In genomic region chr7:96305382-96305935, GRCm38 (mm10) we compare ENCODE assay signal across 31 mouse cellular contexts.
A peak's percentile ranks its signal among the peaks of the same experiment; 100 is the strongest.
DNase-seq lines count a peak whose midpoint lies in the region; ATAC-seq and TF ChIP-seq lines count a peak whose summit lies in the region.
"Had no signal": no experiment of that assay in that cellular context is flagged by ENCODE, and none has a peak within 500 bp of the region (broad histone marks: within the 10 kb centered on the region; RNA-seq: fewer than 3 reads in every experiment).

No protein-coding gene starts in this region.

- 34% methylated on average over 5 of the region's 5 CpGs for WGBS in forebrain, embryonic 15.5 days
- WGBS in forebrain, embryonic 11.5 days = 69% methylated on average over 5 of the region's 5 CpGs
- 31% methylated on average over 5 of the region's 5 CpGs for WGBS in lung, embryonic 14.5 days
- WGBS in lung, postnatal 0 days = 39% methylated on average over 5 of the region's 5 CpGs
- WGBS in intestine, embryonic 16.5 days = 36% methylated on average over 5 of the region's 5 CpGs

- no peak for DNase-seq in forebrain, embryonic 11.5 days (ENCODE audit: low spot score)
- peak; percentile 41 for DNase-seq in lung, embryonic 14.5 days
- DNase-seq in lung, postnatal 0 days (ENCODE audit: low spot score) = no peak
- peak; percentile 3 for DNase-seq in yolk sac, embryonic 10.5 days (ENCODE audit: low spot score)
- no peak for DNase-seq in cerebellum, postnatal 14 days
- DNase-seq: adrenal gland, adult 2 months; adrenal gland, postnatal 36 days; B cell, adult 2 months; cerebellum, adult 2 months; cerebellum, postnatal 25 days; gastrocnemius, postnatal 25 days; heart, adult 18-20 months; heart, postnatal 4 days; kidney, adult 18-20 months; kidney, postnatal 36 days; layer of hippocampus, postnatal 36 days; left cerebral cortex, postnatal 4 days; liver; lung, adult 2 months; retina, postnatal 1 day; right cerebral cortex, postnatal 14 days; thymus, postnatal 14 days had no signal

- TF ChIP-seq CTCF in lung, embryonic 14.5 days (IDR thresholded peaks at IDR 0.05; ENCODE audit: low read depth) = no peak
- no peak for TF ChIP-seq CTCF in lung, postnatal 0 days (IDR thresholded peaks at IDR 0.05)

- H3K36me3 ChIP-seq in forebrain, embryonic 15.5 days = no peaks in the 10 kb centered on the region
- H3K36me3 ChIP-seq in forebrain, embryonic 11.5 days (ENCODE audit: control insufficient read depth, insufficient read depth, low read length) = no peaks in the 10 kb centered on the region
- H3K36me3 ChIP-seq in lung, embryonic 14.5 days (ENCODE audit: insufficient read depth) = no peaks in the 10 kb centered on the region
- no peaks in the 10 kb centered on the region for H3K36me3 ChIP-seq in lung, postnatal 0 days (ENCODE audit: insufficient read depth, low read length)
- H3K36me3 ChIP-seq in intestine, embryonic 16.5 days (ENCODE audit: control insufficient read depth, insufficient read depth, low read length) = no peaks in the 10 kb centered on the region
- H3K36me3 ChIP-seq: embryonic facial prominence, embryonic 12.5 days; heart, embryonic 12.5 days; hindbrain, embryonic 13.5 days; midbrain, embryonic 10.5 days had no signal

- no peak overlapping the region for H3K4me3 ChIP-seq in forebrain, embryonic 15.5 days
- H3K4me3 ChIP-seq in forebrain, embryonic 11.5 days (ENCODE audit: low read depth, low read length) = no peak overlapping the region
- H3K4me3 ChIP-seq in lung, embryonic 14.5 days (ENCODE audit: low read depth, low read length) = no peak overlapping the region
- no peak overlapping the region for H3K4me3 ChIP-seq in lung, postnatal 0 days (ENCODE audit: low read depth, low read length)
- no peak overlapping the region for H3K4me3 ChIP-seq in intestine, embryonic 16.5 days (ENCODE audit: low read length)
- H3K4me3 ChIP-seq: embryonic facial prominence, embryonic 12.5 days; heart, embryonic 12.5 days; hindbrain, embryonic 13.5 days; midbrain, embryonic 10.5 days; myocyte had no signal

- TF ChIP-seq EP300 in lung, postnatal 0 days (IDR thresholded peaks at IDR 0.05) = no peak

- no peak overlapping the region for H3K9ac ChIP-seq in forebrain, embryonic 15.5 days (replicated peaks)
- no peak overlapping the region for H3K9ac ChIP-seq in forebrain, embryonic 11.5 days (ENCODE audit: low read length)
- H3K9ac ChIP-seq in lung, embryonic 14.5 days = no peak overlapping the region
- no peak overlapping the region for H3K9ac ChIP-seq in lung, postnatal 0 days (replicated peaks; ENCODE audit: low read depth)
- H3K9ac ChIP-seq in intestine, embryonic 16.5 days (ENCODE audit: low read depth, low read length) = no peak overlapping the region
- H3K9ac ChIP-seq: embryonic facial prominence, embryonic 12.5 days; heart, embryonic 12.5 days; hindbrain, embryonic 13.5 days; liver, embryonic 14.5 days had no signal

- peaks cover 18% of the 10 kb centered on the region for H3K4me1 ChIP-seq in forebrain, embryonic 15.5 days
- H3K4me1 ChIP-seq in forebrain, embryonic 11.5 days (replicated peaks; ENCODE audit: control insufficient read depth, insufficient read depth, low read length) = no peaks in the 10 kb centered on the region
- no peaks in the 10 kb centered on the region; the same call in 1 of the 2 replicates for H3K4me1 ChIP-seq in lung, embryonic 14.5 days (ENCODE audit: insufficient read depth)
- no peaks in the 10 kb centered on the region for H3K4me1 ChIP-seq in lung, postnatal 0 days (ENCODE audit: insufficient read depth, low read depth, low read length)
- H3K4me1 ChIP-seq in intestine, embryonic 16.5 days (ENCODE audit: control insufficient read depth, insufficient read depth, low read length) = no peaks in the 10 kb centered on the region

- H3K27ac ChIP-seq in forebrain, embryonic 15.5 days (replicated peaks) = 0 out of 2 replicates have a peak overlapping the region, but pooled peaks have one; percentile 0
- H3K27ac ChIP-seq in forebrain, embryonic 11.5 days (ENCODE audit: low read depth, low read length) = no peak overlapping the region
- H3K27ac ChIP-seq in lung, embryonic 14.5 days (ENCODE audit: low read depth) = no peak overlapping the region
- H3K27ac ChIP-seq in lung, postnatal 0 days (ENCODE audit: low read length) = no peak overlapping the region
- no peak overlapping the region for H3K27ac ChIP-seq in intestine, embryonic 16.5 days (ENCODE audit: low read length)
- H3K27ac ChIP-seq: embryonic facial prominence, embryonic 12.5 days; hindbrain, embryonic 13.5 days; liver, embryonic 14.5 days had no signal

- H3K9me3 ChIP-seq in forebrain, embryonic 15.5 days = no peaks in the 10 kb centered on the region
- H3K9me3 ChIP-seq in forebrain, embryonic 11.5 days (ENCODE audit: control insufficient read depth, low read length) = no peaks in the 10 kb centered on the region
- no peaks in the 10 kb centered on the region for H3K9me3 ChIP-seq in lung, embryonic 14.5 days (ENCODE audit: low read depth, low read length)
- H3K9me3 ChIP-seq in lung, postnatal 0 days (ENCODE audit: low read length) = no peaks in the 10 kb centered on the region
- no peaks in the 10 kb centered on the region for H3K9me3 ChIP-seq in intestine, embryonic 16.5 days (ENCODE audit: control insufficient read depth, low read length)
- H3K9me3 ChIP-seq: embryonic facial prominence, embryonic 12.5 days; heart, embryonic 12.5 days; hindbrain, embryonic 13.5 days; midbrain, embryonic 10.5 days had no signal

- no peak overlapping the region for H3K4me2 ChIP-seq in forebrain, embryonic 15.5 days (replicated peaks)
- H3K4me2 ChIP-seq in forebrain, embryonic 11.5 days (ENCODE audit: low read depth, low read length, severe bottlenecking) = no peak overlapping the region
- no peak overlapping the region for H3K4me2 ChIP-seq in lung, embryonic 14.5 days
- H3K4me2 ChIP-seq in lung, postnatal 0 days (replicated peaks; ENCODE audit: low read depth, low read length) = no peak overlapping the region
- H3K4me2 ChIP-seq in intestine, embryonic 16.5 days (ENCODE audit: low read depth, low read length) = no peak overlapping the region
- H3K4me2 ChIP-seq: embryonic facial prominence, embryonic 12.5 days; heart, embryonic 12.5 days; hindbrain, embryonic 13.5 days had no signal

- no peak for ATAC-seq in forebrain, embryonic 15.5 days (replicated peaks)
- ATAC-seq in forebrain, embryonic 11.5 days (replicated peaks; ENCODE audit: low FRiP score) = no peak
- ATAC-seq in lung, embryonic 14.5 days (ENCODE audit: insufficient read depth) = no peak
- no peak for ATAC-seq in lung, postnatal 0 days
- peak; percentile 52 for ATAC-seq in intestine, embryonic 16.5 days
- ATAC-seq: activated CD4-positive, CD25-positive, alpha-beta regulatory T cell, adult 4 months had no signal

- no peaks in the 10 kb centered on the region for H3K27me3 ChIP-seq in forebrain, embryonic 15.5 days
- no peaks in the 10 kb centered on the region for H3K27me3 ChIP-seq in forebrain, embryonic 11.5 days (ENCODE audit: control insufficient read depth, insufficient read depth, low read length)
- H3K27me3 ChIP-seq in lung, embryonic 14.5 days (ENCODE audit: insufficient read depth, low read length) = no peaks in the 10 kb centered on the region
- H3K27me3 ChIP-seq in lung, postnatal 0 days (replicated peaks; ENCODE audit: insufficient read depth, low read length) = no peaks in the 10 kb centered on the region
- H3K27me3 ChIP-seq in intestine, embryonic 16.5 days (replicated peaks; ENCODE audit: control insufficient read depth, insufficient read depth, low read length) = no peaks in the 10 kb centered on the region
- H3K27me3 ChIP-seq: embryonic facial prominence, embryonic 12.5 days; heart, embryonic 12.5 days; hindbrain, embryonic 13.5 days had no signal

Comparison
In these comparisons a context has a peak if more than half of its experiments do, and no peak if none do; other contexts are left out.
1. DNase-seq: peak in lung, embryonic 14.5 days (single experiment) and yolk sac, embryonic 10.5 days (single experiment); none in forebrain, embryonic 11.5 days (single experiment), lung, postnatal 0 days (single experiment) and cerebellum, postnatal 14 days (0 of 2).